Mouse (Mus musculus) cerebellum, adult 11 months (tissue): ENCODE measurements around the gene Hcls1.

Source experiments
- DNase-seq: peaks from one replicate; pipeline ENCODE4 v3.0.0; 2022

Hcls1 gene

GRCm38 (mm10) chr16:36989999-36990625, 55.3 kb downstream of the Hcls1 start, which contains the start of gene Fbxo40:
TSS of gene Fbxo40 (minus strand) at chr16:36990467.
- DNase-seq, result no peak

- DNase-seq, result no peak
These were observed 62.9 kb downstream of the Hcls1 start for GRCm38 (mm10) chr16:36997650-36998049.

GRCm38 (mm10) chr16:36999366-36999972, 64.7 kb downstream of the Hcls1 start:
- peak; percentile 60 for DNase-seq

- no peak for DNase-seq
These were observed 74.5 kb downstream of the Hcls1 start for GRCm38 (mm10) chr16:37009262-37009661.

- peak; percentile 29 for DNase-seq
These were observed 75.6 kb downstream of the Hcls1 start for GRCm38 (mm10) chr16:37010370-37010769.

GRCm38 (mm10) chr16:37011061-37011921, 76.5 kb downstream of the Hcls1 start, which contains the start of gene Polq:
TSS of gene Polq (plus strand) at chr16:37011786.
- DNase-seq, result peak; percentile 90

GRCm38 (mm10) chr16:37011922-37012289, 77.1 kb downstream of the Hcls1 start:
- no peak for DNase-seq

- no peak for DNase-seq
These were observed 77.6 kb downstream of the Hcls1 start for GRCm38 (mm10) chr16:37012336-37012735.
